Mouse (Mus musculus) midbrain, embryonic 13.5 days (tissue): ENCODE measurements at regions not wholly inside any gene's neighbourhood (a gene's known extent, or its start where the extent isn't known, plus 50 kb on each side); places are given as distances from the start of the nearest gene placed in this dataset.

Experiments
- ATAC-seq: fragments of 200-750 bp; cut with Nextera tagmentation; 2 replicates; pipeline ENCODE4 v1.8.0; 2017; ENCODE audit warnings: mild to moderate bottlenecking, moderate TSS enrichment, moderate library complexity
- H3K27ac ChIP-seq: fragments of 300-500 bp; sonication (generic); 2 replicates; pipeline ENCODE4 v1.5.1; 2015; ENCODE audit warnings: inconsistent platforms, mild to moderate bottlenecking, moderate library complexity
- H3K27me3 ChIP-seq: fragments of 300-500 bp; sonication (generic); 2 replicates; pipeline ENCODE4 v1.6.1; 2015; ENCODE audit warnings: mild to moderate bottlenecking, inconsistent platforms
- H3K36me3 ChIP-seq: fragments of 300-500 bp; sonication (generic); 2 replicates; pipeline ENCODE4 v1.6.1; 2015; ENCODE audit warnings: mild to moderate bottlenecking, inconsistent platforms
- H3K4me1 ChIP-seq: fragments of 300-500 bp; sonication (generic); replicated peaks from 2 replicates; pipeline ENCODE4 v1.6.1; 2015; ENCODE audit warnings: inconsistent platforms
- H3K4me2 ChIP-seq: fragments of 300-500 bp; sonication (generic); replicated peaks from 2 replicates; pipeline ENCODE4 v1.6.1; 2015; ENCODE audit warnings: moderate library complexity, mild to moderate bottlenecking, inconsistent platforms
- H3K4me3 ChIP-seq: fragments of 300-500 bp; sonication (generic); replicated peaks from 2 replicates; pipeline ENCODE4 v1.5.1; 2015; ENCODE audit warnings: mild to moderate bottlenecking, inconsistent platforms
- H3K9ac ChIP-seq: fragments of 300-500 bp; sonication (generic); replicated peaks from 2 replicates; pipeline ENCODE4 v1.6.1; 2015; ENCODE audit warnings: mild to moderate bottlenecking, inconsistent platforms
- H3K9me3 ChIP-seq: fragments of 300-500 bp; sonication (generic); 2 replicates; pipeline ENCODE4 v1.6.1; 2016; ENCODE audit warnings: mild to moderate bottlenecking, inconsistent platforms
- WGBS: fragments of 180-500 bp; shearing (Covaris S2); methylation state at CpG from one replicate; pipeline ENCODE4 v1.1.7; 2015; 5-methylcytosine and 5-hydroxymethylcytosine counted together

GRCm38 (mm10) chr15:8582676-8583075 lies 62.9 kb upstream of the Gm2310 start:
- Histone ChIP-seq H3K27me3 (0 out of 2 replicates have a peak, but pooled peaks cover 8% of the 10 kb centered on the region), H3K36me3 (no peaks in the 10 kb centered on the region), H3K9ac (no peak overlapping the region), H3K9me3 (no peaks in the 10 kb centered on the region), H3K27ac (no peak overlapping the region), H3K4me1 (no peaks in the 10 kb centered on the region), H3K4me3 (no peak overlapping the region), H3K4me2 (no peak overlapping the region)
- ATAC-seq, result no peak
- 63% methylated on average over 6 of the region's 6 CpGs for WGBS

GRCm38 (mm10) chr15:8581146-8581913 lies 61.6 kb upstream of the Gm2310 start:
- Histone ChIP-seq H3K9me3 (no peaks in the 10 kb centered on the region), H3K27me3 (0 out of 2 replicates have a peak, but pooled peaks cover 9% of the 10 kb centered on the region), H3K4me3 (no peak overlapping the region), H3K4me2 (no peak overlapping the region), H3K9ac (no peak overlapping the region), H3K4me1 (no peaks in the 10 kb centered on the region), H3K27ac (no peak overlapping the region), H3K36me3 (no peaks in the 10 kb centered on the region)
- 77% methylated on average over 8 of the region's 8 CpGs for WGBS
- ATAC-seq, result no peak

- H3K4me3 ChIP-seq, result no peak overlapping the region
- 0 out of 2 replicates have a peak, but pooled peaks cover 9% of the 10 kb centered on the region for H3K27me3 ChIP-seq
- H3K4me1 ChIP-seq, result no peaks in the 10 kb centered on the region
- no peak for ATAC-seq
- no peak overlapping the region for H3K27ac ChIP-seq
- H3K36me3 ChIP-seq, result no peaks in the 10 kb centered on the region
- H3K9me3 ChIP-seq, result no peaks in the 10 kb centered on the region
- H3K9ac ChIP-seq, result no peak overlapping the region
- H3K4me2 ChIP-seq, result no peak overlapping the region
Measured at GRCm38 (mm10) chr15:8580077-8580476, 60.3 kb upstream of the Gm2310 start.

GRCm38 (mm10) chr15:8577480-8577881 lies 57.7 kb upstream of the Gm2310 start:
- Histone ChIP-seq H3K9me3 (no peaks in the 10 kb centered on the region), H3K4me2 (no peak overlapping the region), H3K27me3 (peaks cover 12% of the 10 kb centered on the region; the same call in 1 of the 2 replicates), H3K4me1 (no peaks in the 10 kb centered on the region), H3K9ac (no peak overlapping the region), H3K36me3 (no peaks in the 10 kb centered on the region), H3K4me3 (no peak overlapping the region), H3K27ac (no peak overlapping the region)
- ATAC-seq, result 0 out of 2 replicates have a peak, but pooled peaks have one; percentile 3
- WGBS, result 16% methylated on average over 3 of the region's 3 CpGs

GRCm38 (mm10) chr15:8576975-8577374 lies 57.2 kb upstream of the Gm2310 start:
- ATAC-seq, result no peak
- WGBS, result 79% methylated on average over 5 of the region's 5 CpGs

GRCm38 (mm10) chr15:8569617-8570016 lies 49.9 kb upstream of the Gm2310 start:
- Histone ChIP-seq H3K4me2 (peak overlapping the region; percentile 88), H3K9ac (peak overlapping the region; percentile 62), H3K4me3 (peak overlapping the region; percentile 57), H3K27me3 (peaks cover 27% of the 10 kb centered on the region), H3K27ac (no peak overlapping the region), H3K9me3 (no peaks in the 10 kb centered on the region), H3K4me1 (peaks cover 10% of the 10 kb centered on the region), H3K36me3 (no peaks in the 10 kb centered on the region)
- ATAC-seq, result peak; percentile 61
- 5% methylated on average over 11 of the region's 11 CpGs for WGBS

More at GRCm38 (mm10) chr15:8576975-8577374, 57.2 kb upstream of the Gm2310 start:
- Histone ChIP-seq H3K36me3 (no peaks in the 10 kb centered on the region), H3K4me2 (no peak overlapping the region), H3K27me3 (peaks cover 14% of the 10 kb centered on the region; the same call in 1 of the 2 replicates), H3K4me3 (no peak overlapping the region), H3K9me3 (no peaks in the 10 kb centered on the region), H3K9ac (no peak overlapping the region), H3K27ac (no peak overlapping the region), H3K4me1 (no peaks in the 10 kb centered on the region)
